Mouse (Mus musculus) monocyte, adult 5-6 weeks (primary cell): ENCODE measurements around the gene Gm11444. TPM values are rescaled to one million over a fixed set of nuclear protein-coding genes. Genes with fewer than 3 reads are reported as not detected.

Experiments
- ATAC-seq: fragments of 153-309, 156-312 bp; replicated peaks from 2 replicates; pipeline ENCODE4 v1.8.0; 2017; ENCODE audit warnings: mild to moderate bottlenecking; ENCODE audit not compliant: low TSS enrichment, insufficient number of reproducible peaks, severe bottlenecking, poor library complexity, low FRiP score
- total RNA-seq: library from RNA; stranded (forward); fragments of 200-1000, 200-491, 200-594 nt; gene quantifications from 3 replicates; pipeline ENCODE4 v1.2.3, GENCODE M21; 2017

The Gm11444 gene
- total RNA-seq, 1 experiment from 2014 or later = not detected

DNA sequence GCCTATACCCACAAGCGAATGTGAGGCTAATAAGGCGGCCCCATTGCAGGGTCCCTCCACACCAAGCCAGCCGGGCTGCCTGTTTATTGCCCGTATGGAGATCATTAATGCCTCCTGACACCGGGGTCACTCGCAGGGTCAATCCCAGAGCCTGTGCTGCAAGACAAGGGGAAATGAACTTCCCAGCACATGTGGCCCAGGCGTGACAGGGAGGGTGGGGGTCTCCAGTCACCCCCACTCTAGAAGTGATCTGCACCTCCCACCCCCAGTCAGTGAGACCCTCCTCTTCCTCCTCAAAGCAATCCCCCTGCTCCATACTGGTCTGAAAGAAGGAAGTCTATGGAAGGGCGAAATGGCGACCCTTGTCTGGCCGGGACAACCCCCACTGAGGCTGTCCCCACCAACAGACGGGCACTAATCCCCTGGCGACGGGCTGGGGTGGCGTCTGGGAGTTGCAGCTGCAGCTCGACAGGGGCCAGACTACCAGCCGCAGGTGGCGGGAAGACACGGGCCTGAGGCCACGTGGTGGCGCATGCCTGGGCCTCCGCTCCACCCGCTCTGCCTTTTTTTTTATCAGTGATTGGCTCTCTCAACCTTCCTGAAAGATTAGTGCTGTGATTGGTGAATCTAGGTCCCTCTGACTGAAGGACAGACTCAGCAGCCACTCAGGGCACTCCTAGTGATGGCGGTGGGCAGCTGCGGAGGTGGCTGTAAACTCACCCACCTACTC is 26.1 kb upstream of the Gm11444 start:
- no peak for ATAC-seq

DNA sequence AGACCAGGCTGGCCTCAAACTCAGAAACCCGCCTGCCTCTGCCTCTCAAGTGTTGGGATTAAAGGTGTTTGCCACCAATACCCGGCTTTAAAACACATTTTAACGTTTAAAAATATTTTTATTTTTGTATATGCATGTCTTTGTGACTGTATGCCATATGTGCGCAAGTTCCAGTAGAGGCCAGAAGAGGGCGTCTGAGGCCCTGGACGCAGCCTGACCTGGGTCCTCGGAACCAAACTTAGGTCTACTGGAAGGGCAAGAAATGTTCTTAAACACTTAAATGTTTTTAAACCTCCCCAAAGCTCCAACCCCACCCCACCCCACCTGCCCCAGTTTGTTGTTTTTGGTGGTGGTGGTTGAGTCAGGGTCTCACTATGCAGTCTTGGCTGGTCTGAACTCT is 14.2 kb upstream of the Gm11444 start:
- no peak for ATAC-seq

- ATAC-seq = no peak
Measured at GRCm38 (mm10) chr11:85857997-85858698, 8.0 kb upstream of the Gm11444 start.

GRCm38 (mm10) chr11:85850758-85851157 is 625 bp upstream of the Gm11444 start:
- ATAC-seq = no peak

DNA sequence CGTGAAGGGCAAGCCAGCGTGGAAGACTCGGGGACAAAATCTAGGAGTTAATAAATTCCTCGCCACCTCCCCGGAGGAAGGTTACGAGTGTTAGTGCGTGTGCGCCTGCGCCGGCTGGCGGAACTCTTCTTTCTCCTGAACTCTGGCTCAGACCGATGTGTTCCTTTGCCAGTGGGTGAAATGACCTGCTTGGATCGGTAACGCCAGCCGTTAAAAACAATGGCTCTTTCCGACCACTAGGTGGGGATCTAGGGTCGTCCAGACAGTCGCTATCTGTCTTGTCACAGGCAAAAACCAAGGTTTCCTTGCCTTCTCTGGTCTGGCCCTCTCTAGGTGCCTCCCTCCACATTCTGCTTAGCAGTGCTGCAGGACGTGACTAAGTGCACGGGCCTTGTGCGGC is 1.1 kb downstream of the Gm11444 start:
- peak; percentile 70 for ATAC-seq

GRCm38 (mm10) chr11:85846509-85846908 is 3.6 kb downstream of the Gm11444 start:
- ATAC-seq = no peak

- no peak for ATAC-seq
Measured at GRCm38 (mm10) chr11:85845921-85846320, 4.2 kb downstream of the Gm11444 start.

GRCm38 (mm10) chr11:85844971-85845370 is 5.2 kb downstream of the Gm11444 start:
- no peak for ATAC-seq

DNA sequence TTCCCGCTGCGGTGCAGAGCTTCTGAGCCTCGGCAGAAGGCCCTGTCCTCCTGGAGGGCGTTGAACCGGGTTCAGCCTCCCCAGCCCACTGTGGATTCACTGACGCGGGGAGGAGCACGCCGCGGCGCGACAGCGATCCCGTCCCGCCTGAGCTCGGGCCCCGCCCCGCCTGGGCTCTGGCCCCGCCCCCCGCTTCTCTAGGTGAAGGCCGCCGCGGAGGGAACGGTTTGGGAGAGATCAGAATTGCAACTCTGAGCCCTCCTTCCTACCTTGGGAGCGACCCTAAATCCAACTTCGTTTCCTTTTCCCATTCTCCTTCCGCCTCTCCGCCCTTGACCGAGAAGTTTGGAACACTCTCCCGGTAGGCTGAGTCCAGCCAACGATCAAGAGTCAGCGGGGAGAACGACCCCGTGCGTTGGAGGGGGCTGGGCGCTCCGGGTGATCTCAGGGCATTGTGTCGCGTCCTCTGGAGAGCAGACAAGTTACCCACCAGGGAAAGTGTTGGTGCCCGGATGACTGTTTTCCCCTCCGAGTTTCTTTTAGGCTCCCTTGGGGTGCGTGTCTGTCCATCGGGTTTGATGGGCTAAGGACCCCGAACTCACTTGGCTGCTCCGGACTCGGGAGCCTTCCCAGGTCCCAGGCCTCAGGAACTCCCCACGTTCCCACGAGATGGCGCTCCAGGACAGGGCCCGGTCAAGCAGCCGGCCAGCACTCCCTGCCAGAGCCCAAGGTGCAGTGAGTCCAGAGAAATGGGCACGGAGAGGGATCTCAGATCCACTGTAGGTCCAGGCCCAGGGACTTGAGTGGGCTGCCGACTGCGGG is 5.8 kb downstream of the Gm11444 start:
- no peak for ATAC-seq

GRCm38 (mm10) chr11:85843347-85843692 is 6.8 kb downstream of the Gm11444 start:
- no peak for ATAC-seq

- no peak for ATAC-seq
Measured at GRCm38 (mm10) chr11:85842596-85843346, 7.4 kb downstream of the Gm11444 start.

DNA sequence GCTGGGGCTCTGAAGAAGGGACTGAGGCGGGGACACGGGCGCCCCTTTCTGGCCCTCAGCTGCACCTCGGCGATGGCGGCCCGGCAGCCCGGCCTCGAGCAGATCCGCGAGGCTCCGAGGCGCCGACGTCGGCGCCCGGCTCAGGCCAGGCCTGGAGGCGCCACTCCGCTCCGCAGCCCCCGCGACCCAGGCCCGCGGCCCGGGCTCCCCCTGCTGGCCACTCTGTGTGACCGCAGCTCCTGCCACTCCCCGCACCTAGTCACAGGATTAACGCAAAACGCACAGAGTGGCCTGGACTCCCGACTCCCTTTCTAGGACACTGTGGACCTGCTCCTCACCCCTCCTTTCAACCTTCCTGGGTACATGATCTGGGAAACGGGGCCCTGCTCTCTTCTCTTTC is 8.2 kb downstream of the Gm11444 start:
- ATAC-seq = no peak

DNA sequence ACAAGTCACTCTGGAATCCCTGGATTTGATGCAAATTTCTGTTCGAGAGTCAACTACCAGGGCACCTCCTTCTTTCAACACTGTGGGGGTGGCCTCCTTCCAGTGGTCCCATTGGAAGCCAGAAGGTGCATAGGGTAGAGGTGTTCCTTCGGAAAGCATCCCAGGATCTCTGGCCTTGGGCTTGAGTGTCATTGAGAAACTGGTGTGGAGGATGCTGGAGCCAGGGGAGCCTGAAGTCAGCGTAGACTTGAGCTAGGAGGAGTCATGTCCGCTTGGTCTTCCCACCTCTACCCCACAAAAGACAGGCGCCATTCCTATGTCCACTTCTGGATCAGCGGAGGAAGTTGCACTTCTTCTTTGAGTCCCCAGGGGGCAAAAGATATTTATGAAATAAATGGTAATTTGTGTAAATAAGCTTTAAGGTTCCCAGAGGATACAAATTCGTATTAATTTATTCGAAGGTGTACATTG is 8.9 kb downstream of the Gm11444 start:
- no peak for ATAC-seq

- ATAC-seq = no peak
Measured at GRCm38 (mm10) chr11:85840803-85841145, 9.4 kb downstream of the Gm11444 start.

GRCm38 (mm10) chr11:85840031-85840802 is 9.9 kb downstream of the Gm11444 start:
- ATAC-seq = no peak

DNA sequence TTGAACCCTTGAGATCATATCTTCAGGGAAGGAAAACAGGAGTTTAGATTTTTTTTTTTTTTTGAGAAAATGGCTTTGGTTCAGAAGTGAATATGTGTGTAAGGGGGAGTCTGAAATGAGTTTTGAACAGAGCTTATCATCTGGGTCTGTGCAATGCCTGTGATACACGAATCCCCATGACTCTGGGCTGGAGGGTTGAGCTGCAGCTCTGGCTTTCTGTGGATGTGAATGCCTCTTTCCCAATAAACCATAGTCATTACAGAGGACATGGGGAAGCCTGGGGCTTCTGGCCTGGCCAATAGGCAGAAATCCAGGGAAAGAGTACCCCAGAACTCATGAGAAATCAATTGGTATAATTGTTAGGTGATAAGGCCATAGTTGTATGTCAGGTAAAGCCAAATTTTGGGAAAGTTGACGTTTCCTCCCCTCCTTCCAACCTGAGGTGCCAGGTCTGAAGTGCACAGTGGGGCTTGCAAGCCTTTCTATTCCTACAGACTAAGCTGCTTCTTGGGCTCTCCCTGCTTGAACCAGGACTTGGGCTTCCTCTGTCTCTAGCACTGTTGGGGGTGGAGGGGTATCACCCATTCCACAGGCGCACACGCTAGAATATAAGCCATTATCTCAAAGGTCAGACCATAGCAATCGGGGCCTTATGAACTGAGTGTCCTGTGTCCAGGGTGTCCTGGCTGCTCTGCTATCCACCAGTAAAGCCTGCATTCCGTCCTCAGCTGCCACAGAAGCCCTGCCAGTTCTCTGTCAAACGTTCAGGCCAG is 10.7 kb downstream of the Gm11444 start:
- ATAC-seq = no peak

GRCm38 (mm10) chr11:85838424-85839257 is 11.5 kb downstream of the Gm11444 start:
- ATAC-seq = no peak
